Mouse (Mus musculus): ENCODE results near the gene 1700001K19Rik.
A peak's percentile ranks its signal among the peaks of the same experiment; 100 is the strongest.

GRCm38 (mm10) chr12:110703008-110703471 is 20.6 kb upstream of the 1700001K19Rik start:
- TF ChIP-seq POLR2A (IDR thresholded peaks at IDR 0.05; ENCODE audit: borderline replicate concordance, control insufficient read depth, low read depth, low read length) = no peak
- peak; percentile 92 for TF ChIP-seq CTCF (IDR thresholded peaks at IDR 0.05; ENCODE audit: control insufficient read depth, insufficient read depth, low read length)
